Mouse (Mus musculus) CH12.LX (cell line): ENCODE data around the gene Sval2. TPM values are rescaled to one million over a fixed set of nuclear protein-coding genes. Genes with fewer than 3 reads are reported as not detected.

Source experiments
- DNase-seq: peaks from one replicate; pipeline ENCODE4 v3.0.0-alpha.2; 2013; ENCODE audit errors: extremely low read depth
- H3K27ac ChIP-seq: 2 replicates; pipeline ENCODE4 v1.5.1; 2012; ENCODE audit warnings: low read depth, mild to moderate bottlenecking, control low read depth, moderate library complexity; ENCODE audit not compliant: insufficient read depth
- H3K27me3 ChIP-seq: replicated peaks from 2 replicates; pipeline ENCODE3; 2012; ENCODE audit warnings: inconsistent platforms
- H3K36me3 ChIP-seq, 2 experiments: replicated peaks in 1 of 2; 2 replicates each; pipeline versions ENCODE3 to v1.6.1; 2012; ENCODE audit warnings: inconsistent platforms in 1 of 2, low read length in 1 of 2, mild to moderate bottlenecking in 1 of 2, mixed read lengths in 1 of 2, moderate library complexity in 1 of 2; ENCODE audit not compliant: control insufficient read depth in 1 of 2, insufficient read depth in 1 of 2
- H3K4me1 ChIP-seq, 2 experiments: 2 replicates each; pipeline ENCODE4 v1.6.1; 2012; ENCODE audit warnings: inconsistent platforms in 1 of 2, moderate library complexity in 1 of 2; ENCODE audit not compliant: insufficient read depth in 2 of 2, control insufficient read depth in 1 of 2
- H3K4me2 ChIP-seq: 2 replicates; pipeline ENCODE4 v1.6.1; 2012; ENCODE audit warnings: low read depth, mild to moderate bottlenecking, control low read depth; ENCODE audit not compliant: poor library complexity, insufficient read depth, severe bottlenecking
- H3K4me3 ChIP-seq, 3 experiments: fragments of 150-350 bp in 1 of 3; sonication (generic) in 1 of 3; replicated peaks in 1 of 3; 2 replicates each; pipeline versions ENCODE3 to v1.5.1; 2011 to 2012; ENCODE audit warnings: low read depth in 2 of 3, low read length in 2 of 3, mild to moderate bottlenecking in 2 of 3, moderate library complexity in 2 of 3, control low read depth in 1 of 3, improper control_type of control experiment in 1 of 3, inconsistent platforms in 1 of 3, mixed read lengths in 1 of 3; ENCODE audit not compliant: poor library complexity in 1 of 3
- H3K79me2 ChIP-seq: replicated peaks from 2 replicates; pipeline ENCODE4 v1.6.1; 2012; ENCODE audit warnings: mild to moderate bottlenecking, moderate library complexity; ENCODE audit not compliant: control insufficient read depth, poor library complexity, insufficient read depth, severe bottlenecking; ENCODE audit errors: extremely low read depth
- H3K9ac ChIP-seq: 2 replicates; pipeline ENCODE4 v1.6.1; 2012; ENCODE audit warnings: low read depth, mild to moderate bottlenecking, control low read depth, moderate library complexity; ENCODE audit not compliant: insufficient read depth
- H3K9me3 ChIP-seq: replicated peaks from 2 replicates; pipeline ENCODE3; 2012; ENCODE audit warnings: low read length, inconsistent platforms, mixed read lengths
- CHD1 ChIP-seq: IDR thresholded peaks from 2 replicates; pipeline ENCODE4 v1.6.1; 2012; ENCODE audit warnings: low read depth, low read length, improper control_type of control experiment, inconsistent platforms
- CHD2 ChIP-seq: IDR thresholded peaks from 2 replicates; pipeline ENCODE4 v1.6.1; 2011; ENCODE audit warnings: low read length, improper control_type of control experiment
- E2F4 ChIP-seq: IDR thresholded peaks from 2 replicates; pipeline ENCODE4 v1.6.1; 2011; ENCODE audit warnings: low read depth, low read length, improper control_type of control experiment; ENCODE audit not compliant: insufficient replicate concordance
- EP300 ChIP-seq: IDR thresholded peaks from 2 replicates; pipeline ENCODE4 v1.6.1; 2011; ENCODE audit warnings: low read length, improper control_type of control experiment
- GABPA ChIP-seq: IDR thresholded peaks from 2 replicates; pipeline ENCODE4 v1.6.1; 2012; ENCODE audit warnings: low read depth, low read length, improper control_type of control experiment, inconsistent platforms; ENCODE audit not compliant: insufficient replicate concordance
- IRF4 ChIP-seq: IDR thresholded peaks from 2 replicates; pipeline ENCODE4 v1.6.1; 2014; ENCODE audit warnings: low read depth, mild to moderate bottlenecking, inconsistent platforms, low read length, improper control_type of control experiment
- JUN ChIP-seq: IDR thresholded peaks from 2 replicates; pipeline ENCODE4 v1.6.1; 2011; ENCODE audit warnings: low read depth, mild to moderate bottlenecking, low read length, improper control_type of control experiment, moderate library complexity; ENCODE audit not compliant: insufficient read depth
- JUND ChIP-seq: conservative IDR thresholded peaks from 2 replicates; pipeline ENCODE4 v1.6.1; 2011; ENCODE audit warnings: low read depth, low read length, improper control_type of control experiment
- MAFK ChIP-seq: IDR thresholded peaks from 2 replicates; pipeline ENCODE4 v1.6.1; 2011; ENCODE audit warnings: low read length, improper control_type of control experiment; ENCODE audit not compliant: insufficient replicate concordance
- MEF2A ChIP-seq: IDR thresholded peaks from 2 replicates; pipeline ENCODE4 v1.6.1; 2014; ENCODE audit warnings: low read depth, mild to moderate bottlenecking, inconsistent platforms, low read length, improper control_type of control experiment, borderline replicate concordance
- MXI1 ChIP-seq: IDR thresholded peaks from 2 replicates; pipeline ENCODE4 v1.6.1; 2011; ENCODE audit warnings: mild to moderate bottlenecking, low read depth, low read length, improper control_type of control experiment
- NELFE ChIP-seq: IDR thresholded peaks from 2 replicates; pipeline ENCODE4 v1.6.1; 2011; ENCODE audit warnings: low read depth, low read length, improper control_type of control experiment
- PAX5 ChIP-seq: IDR thresholded peaks from 2 replicates; pipeline ENCODE4 v1.6.1; 2012; ENCODE audit warnings: low read length, inconsistent platforms, mixed read lengths
- POLR2A ChIP-seq: IDR thresholded peaks from 2 replicates; pipeline ENCODE4 v1.6.1; 2011; ENCODE audit warnings: low read depth, mild to moderate bottlenecking, improper control_type of control experiment, low read length
- RAD21 ChIP-seq: IDR thresholded peaks from 2 replicates; pipeline ENCODE4 v1.6.1; 2011; ENCODE audit warnings: low read depth, mild to moderate bottlenecking, low read length, improper control_type of control experiment, moderate library complexity
- SMC3 ChIP-seq: IDR thresholded peaks from 2 replicates; pipeline ENCODE4 v1.6.1; 2011; ENCODE audit warnings: low read depth, low read length, improper control_type of control experiment
- TBP ChIP-seq: conservative IDR thresholded peaks from 2 replicates; pipeline ENCODE4 v1.6.1; 2011; ENCODE audit warnings: low read depth, low read length, improper control_type of control experiment
- USF1 ChIP-seq: IDR thresholded peaks from 2 replicates; pipeline ENCODE4 v1.6.1; 2014; ENCODE audit warnings: low read depth, mild to moderate bottlenecking, inconsistent platforms, low read length, improper control_type of control experiment
- ZC3H11A ChIP-seq: IDR thresholded peaks from 2 replicates; pipeline ENCODE4 v1.6.1; 2012; ENCODE audit warnings: low read depth, mild to moderate bottlenecking, inconsistent platforms, low read length, improper control_type of control experiment
- ZKSCAN1 ChIP-seq: IDR thresholded peaks from 2 replicates; pipeline ENCODE4 v1.6.1; 2012; ENCODE audit warnings: low read depth, inconsistent platforms, low read length, improper control_type of control experiment, borderline replicate concordance
- ZMIZ1 ChIP-seq: IDR thresholded peaks from 2 replicates; pipeline ENCODE4 v1.6.1; 2012; ENCODE audit warnings: low read depth, mild to moderate bottlenecking, inconsistent platforms, low read length, improper control_type of control experiment
- dilution Hi-C: fragments of 300-500 bp; cut with MboI; formaldehyde crosslinking; loops from 2 replicates; pipeline ENCODE4 v1.14.3; 2020; ENCODE audit warnings: low sequenced_read_pairs; ENCODE audit not compliant: extremely low pct_unique_long_range_greater_than_20kb, extremely low pct_ligation_motif_present
- in situ Hi-C: fragments of 300-500 bp; cut with MboI; formaldehyde crosslinking; loops from 3 replicates; pipeline ENCODE4 v1.14.3; 2019; ENCODE audit warnings: low sequenced_read_pairs, low pct_ligation_motif_present, low pct_unique_long_range_greater_than_20kb, mixed read lengths
- polyA plus RNA-seq: library from polyadenylated mRNA; unstranded; fragments of >175 nt; gene quantifications from 2 replicates; pipeline ENCODE4 v1.2.1, GENCODE M21; 2012; ENCODE audit warnings: low read depth; ENCODE audit not compliant: insufficient read length
- total RNA-seq, 2 experiments: library from RNA; depleted of rRNA; stranded (reverse); fragments of 300-350 nt in 1 of 2; fragments of >200 nt in 1 of 2; gene quantifications; 2 replicates each; pipeline ENCODE4 v1.2.3; 2012 to 2014

Sval2 gene
- total and polyA plus RNA-seq, 3 experiments = not detected

DNA sequence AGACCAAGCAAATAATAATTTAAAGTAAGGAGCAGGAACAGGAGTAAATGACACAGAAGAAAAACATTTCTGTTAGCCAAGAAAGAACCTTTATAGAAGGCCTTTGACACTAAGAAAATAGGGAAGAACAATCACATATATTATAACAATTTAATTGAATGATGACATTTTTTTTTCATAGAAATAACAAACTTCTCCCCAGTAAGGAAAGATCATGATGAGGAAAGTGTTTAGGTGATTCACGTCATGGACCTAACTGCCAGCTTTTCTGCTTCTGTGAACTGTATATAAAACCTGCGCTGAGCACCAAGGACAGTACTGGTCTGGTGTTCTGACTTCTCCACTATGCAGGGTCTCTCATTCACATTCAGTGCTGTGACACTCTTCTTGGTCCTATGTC is 5.6 kb upstream of the Sval2 start, which contains the start of gene Pip:
Gene Pip, plus strand, starts transcription at position 301 of the 400 bp plus-strand sequence.
- dilution Hi-C loops (no loop called here), in situ Hi-C loops (no loop called here)
- TF ChIP-seq POLR2A = no peak
- TF ChIP-seq EP300 = no peak
- no peak for TF ChIP-seq MEF2A
- no peak for TF ChIP-seq CHD2
- no peak for TF ChIP-seq MXI1
- TF ChIP-seq MAFK = no peak
- no peak for TF ChIP-seq USF1
- TF ChIP-seq IRF4 = no peak
- no peak for TF ChIP-seq RAD21
- no peak for TF ChIP-seq ZMIZ1
- TF ChIP-seq NELFE = no peak
- no peak for TF ChIP-seq JUND
- TF ChIP-seq TBP = no peak
- no peak for TF ChIP-seq JUN
- TF ChIP-seq CHD1 = no peak
- TF ChIP-seq SMC3 = no peak
- no peak for TF ChIP-seq GABPA
- no peak for TF ChIP-seq E2F4
- no peak for TF ChIP-seq PAX5
- no peak for DNase-seq
- Histone ChIP-seq H3K4me2 (no peak within 1 kb of the TSS), H3K27ac (no peak within 1 kb of the TSS), H3K9me3 (no peaks in the 10 kb centered on the region), H3K4me1 (no peaks in the 10 kb centered on the region), H3K79me2 (no peaks in the 10 kb centered on the region), H3K4me3 (no peak within 1 kb of the TSS), H3K9ac (no peak within 1 kb of the TSS), H3K27me3 (no peaks in the 10 kb centered on the region), H3K36me3 (no peaks in the 10 kb centered on the region)

DNA sequence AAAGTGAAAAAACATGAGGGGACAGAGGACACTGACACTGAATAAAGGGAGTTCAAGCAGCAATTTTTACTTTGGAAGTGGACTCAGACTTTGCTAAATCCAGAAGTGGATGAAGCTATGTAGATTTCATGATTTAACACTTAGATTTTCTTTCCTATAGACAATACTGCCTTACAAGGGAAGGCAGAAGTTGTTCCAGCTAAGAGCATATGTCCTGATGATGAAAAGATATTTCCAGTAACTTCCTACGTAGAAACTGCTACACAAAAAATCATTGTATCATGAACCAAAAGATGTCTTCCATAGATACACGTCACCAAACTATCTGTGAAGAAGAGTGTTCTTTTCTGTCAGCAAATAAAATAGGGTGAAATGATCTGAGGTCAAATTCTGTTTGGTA is 11.2 kb downstream of the Sval2 start:
- Histone ChIP-seq H3K4me3 (no peak overlapping the region), H3K36me3 (no peaks in the 10 kb centered on the region), H3K79me2 (no peaks in the 10 kb centered on the region), H3K4me1 (no peaks in the 10 kb centered on the region), H3K27me3 (no peaks in the 10 kb centered on the region), H3K27ac (no peak overlapping the region), H3K9me3 (no peaks in the 10 kb centered on the region), H3K9ac (no peak overlapping the region), H3K4me2 (no peak overlapping the region)
- TF ChIP-seq ZKSCAN1 (no peak), ZC3H11A (no peak)
- no peak for DNase-seq
- dilution Hi-C loops (no loop called here), in situ Hi-C loops (no loop called here)
